Mouse (Mus musculus) heart, postnatal 4 days (tissue): ENCODE measurements around the gene Rbm15b. TPM values are rescaled to one million over a fixed set of nuclear protein-coding genes. Genes with fewer than 3 reads are reported as not detected.

Experiments used
- DNase-seq: peaks from one replicate; pipeline ENCODE4 v3.0.0; 2021
- total RNA-seq, 2 experiments: library from RNA; stranded (reverse); gene quantifications; 2 replicates each; pipeline ENCODE4 v1.2.3; 2021

Rbm15b gene
- 10 to 100 TPM; 21.6 to 26.1 TPM for total RNA-seq

DNA sequence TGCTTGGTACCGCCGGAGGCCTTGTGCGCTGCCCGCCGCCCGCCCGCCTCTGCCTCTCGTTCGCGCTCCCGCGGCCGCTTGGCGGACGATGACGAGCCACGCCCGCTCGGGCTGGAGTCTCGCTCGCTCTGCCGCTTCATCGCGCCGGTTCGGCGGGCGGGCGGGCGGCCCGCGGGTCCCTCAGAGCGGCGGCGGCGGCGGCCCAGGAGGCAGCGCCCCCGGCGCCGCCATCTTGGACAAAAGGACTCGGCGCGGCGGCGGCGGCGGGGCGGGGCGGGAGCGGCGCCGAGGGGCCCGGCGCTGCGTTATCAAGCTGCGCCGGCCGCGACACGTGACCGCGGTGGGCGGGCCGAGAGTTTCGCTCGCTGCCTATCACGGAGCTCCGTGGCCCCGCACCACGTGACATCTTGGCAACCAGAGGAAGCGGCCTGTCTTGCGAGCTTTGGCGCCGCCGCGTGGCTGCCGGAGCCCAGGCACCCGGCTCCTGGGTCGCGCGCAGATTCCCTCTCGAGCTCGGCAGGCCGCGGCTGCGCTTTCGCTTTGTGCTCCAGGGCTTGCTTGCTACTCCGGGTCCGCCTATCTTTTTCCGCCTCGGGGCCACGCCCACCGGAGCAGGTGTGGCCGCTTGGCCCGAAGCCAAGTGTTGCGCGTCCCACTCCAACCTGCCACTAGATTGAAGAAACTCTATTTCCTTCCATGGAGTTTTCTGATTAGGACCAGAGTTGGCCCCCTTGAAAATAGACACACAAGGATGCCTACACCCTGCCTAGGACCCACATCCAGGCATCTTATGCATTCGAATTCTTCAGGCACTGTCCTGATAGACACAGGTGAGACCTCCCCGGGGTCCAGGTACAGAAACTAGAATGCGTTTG lies at the start of gene Rbm15b:
Gene Rbm15b (minus strand): TSS at position 601 of the 875 bp plus-strand sequence.
- peak; percentile 99 for DNase-seq

DNA sequence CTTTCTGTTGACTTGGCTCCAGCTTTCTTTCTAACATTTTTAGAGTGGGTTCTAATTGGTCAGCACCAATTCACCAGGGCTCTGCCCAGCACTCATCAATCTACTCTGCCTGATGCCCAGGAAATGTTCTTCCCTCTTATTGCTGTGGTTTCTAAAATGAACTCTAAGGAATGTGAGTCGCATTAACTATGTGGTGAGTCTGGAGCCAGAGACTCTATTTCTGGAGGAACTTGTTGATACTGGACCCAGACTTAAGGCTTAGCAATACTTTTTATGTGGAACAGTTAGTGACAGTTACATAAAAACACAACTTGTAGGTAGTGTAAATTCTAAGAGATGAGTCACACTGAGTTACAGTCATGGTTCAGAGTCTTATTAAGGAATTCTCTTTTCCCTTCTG lies 47.8 kb upstream of the Rbm15b start:
- no peak for DNase-seq

DNA sequence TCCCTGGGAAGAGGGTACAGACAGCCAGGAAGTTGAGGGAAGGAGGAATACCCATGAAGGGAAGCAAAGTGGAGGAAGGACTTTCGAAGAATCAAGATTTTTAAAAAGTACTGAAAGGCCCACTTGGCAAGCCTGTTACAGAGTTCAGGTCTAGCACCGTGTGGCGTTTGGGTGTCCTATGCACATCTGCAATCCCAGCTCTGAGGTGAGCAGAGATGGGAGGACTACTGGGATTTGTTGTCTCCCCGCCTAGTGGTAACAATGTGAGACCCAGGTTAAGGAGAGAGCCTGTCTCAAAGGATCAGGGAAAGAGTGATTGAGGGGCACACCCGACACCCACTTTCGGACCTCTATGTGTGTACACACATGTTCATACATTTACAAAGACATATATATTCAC lies 27.6 kb upstream of the Rbm15b start:
- no peak for DNase-seq

DNA sequence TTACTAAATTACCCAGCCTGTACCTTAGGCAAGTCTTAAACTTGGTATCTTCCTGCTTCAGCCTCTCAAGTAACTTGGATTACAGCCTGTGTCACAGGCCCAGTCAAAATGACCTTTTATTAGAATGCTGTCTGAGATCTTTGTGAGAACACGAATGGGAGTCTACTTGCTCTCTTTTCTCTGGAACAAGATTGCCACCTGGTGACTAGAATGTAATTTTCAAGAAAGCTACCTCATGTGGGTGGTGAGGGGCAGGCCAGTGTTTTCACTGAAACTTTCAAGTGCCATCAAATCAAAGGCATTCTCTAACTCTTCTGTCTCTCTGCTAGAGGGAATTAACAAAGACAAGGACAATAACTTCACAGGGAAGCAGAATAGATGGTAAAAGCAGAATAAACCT lies 26.5 kb upstream of the Rbm15b start:
- no peak for DNase-seq

DNA sequence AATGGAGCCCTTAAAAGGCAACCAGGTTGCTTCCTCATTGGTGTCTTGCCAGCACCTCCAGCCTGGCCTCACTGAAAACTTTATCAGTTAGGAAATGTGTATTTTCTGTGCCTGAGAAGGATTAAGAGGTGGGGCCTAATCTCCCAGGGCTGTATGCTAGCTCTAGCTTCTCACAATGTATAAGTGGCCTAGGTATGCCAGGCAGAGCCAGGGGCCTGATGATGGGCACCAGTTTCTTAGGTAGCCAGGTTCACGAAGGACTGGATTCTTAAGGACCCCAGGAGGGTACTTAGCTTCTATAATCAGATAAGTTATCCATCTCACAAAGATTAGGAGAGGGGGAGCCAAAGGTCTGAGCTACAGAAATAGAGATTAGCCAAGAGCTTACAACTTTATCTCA lies 24.4 kb upstream of the Rbm15b start:
- no peak for DNase-seq

DNA sequence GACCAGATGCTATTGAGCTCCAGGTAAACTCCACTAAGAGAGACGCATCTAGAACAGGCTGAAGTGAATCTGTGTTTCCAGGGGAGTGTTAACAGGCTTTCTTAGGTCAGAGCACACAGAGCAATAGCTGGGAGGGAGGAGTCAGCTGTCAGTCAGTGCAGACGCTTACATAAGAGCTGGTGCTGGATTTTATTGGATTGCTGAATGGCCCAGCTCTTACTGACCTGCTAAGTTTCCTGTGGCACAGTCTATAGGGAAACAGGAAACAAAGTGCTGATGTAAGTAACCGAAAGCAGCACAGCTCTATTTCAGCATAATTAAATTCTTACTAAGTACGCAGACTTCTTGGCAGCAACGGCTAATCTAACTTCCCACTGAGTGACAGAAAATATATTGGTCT lies 21.5 kb upstream of the Rbm15b start:
- no peak for DNase-seq

DNA sequence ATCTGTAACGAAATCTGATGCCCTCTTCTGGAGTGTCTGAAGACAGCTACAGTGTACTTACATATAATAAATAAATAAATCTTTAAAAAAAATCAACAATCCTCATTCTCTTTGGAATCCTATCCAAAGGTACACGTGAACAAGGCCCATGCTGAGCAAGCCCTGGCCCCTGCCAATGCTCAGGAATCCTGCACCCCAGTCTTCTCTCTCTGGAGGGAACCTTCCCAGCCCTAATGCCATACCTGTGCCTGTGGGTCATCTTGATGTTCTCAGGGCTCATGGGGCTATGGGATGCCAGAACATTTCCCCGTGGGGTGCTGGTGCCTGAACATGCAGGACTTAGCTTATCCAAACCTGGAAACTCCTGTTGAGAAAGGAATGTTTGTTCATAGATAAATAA lies 20.9 kb upstream of the Rbm15b start:
- DNase-seq = no peak

DNA sequence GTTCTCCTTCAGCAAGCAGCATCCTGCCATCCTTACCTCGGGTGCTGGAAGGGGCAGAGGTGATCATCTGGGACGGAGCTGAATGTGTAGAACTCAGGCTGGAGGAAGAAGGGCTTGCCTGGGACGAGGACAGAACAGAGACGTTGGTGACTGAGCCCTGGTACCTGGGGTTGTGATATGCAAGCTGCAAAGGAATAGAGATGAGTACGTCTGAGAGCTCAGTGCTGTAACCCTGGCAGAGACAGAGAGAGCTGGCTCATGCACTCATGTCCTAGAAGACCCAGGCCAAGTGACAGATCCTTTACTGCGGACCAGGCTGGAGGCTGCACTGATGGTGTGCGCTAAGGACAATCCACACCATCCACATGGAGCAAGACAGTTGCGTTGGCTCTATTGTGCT lies 19.4 kb upstream of the Rbm15b start:
- DNase-seq = no peak

DNA sequence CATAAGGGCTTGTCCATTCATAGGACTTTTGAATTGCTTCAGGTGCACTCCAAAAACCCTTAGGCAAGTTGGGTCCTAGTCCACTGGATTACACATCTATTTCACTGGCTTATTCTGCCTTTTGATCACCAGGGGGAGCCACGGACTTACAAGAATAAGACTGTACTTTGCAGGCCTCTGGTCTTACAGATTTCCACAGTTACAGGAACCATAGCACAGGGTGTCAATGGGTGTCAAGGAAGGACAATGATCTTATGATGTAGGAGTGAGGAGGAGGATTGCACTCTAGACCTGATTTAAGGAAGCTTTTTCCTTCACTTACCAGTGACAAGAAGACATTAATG lies 16.5 kb upstream of the Rbm15b start:
- DNase-seq = peak; percentile 59

DNA sequence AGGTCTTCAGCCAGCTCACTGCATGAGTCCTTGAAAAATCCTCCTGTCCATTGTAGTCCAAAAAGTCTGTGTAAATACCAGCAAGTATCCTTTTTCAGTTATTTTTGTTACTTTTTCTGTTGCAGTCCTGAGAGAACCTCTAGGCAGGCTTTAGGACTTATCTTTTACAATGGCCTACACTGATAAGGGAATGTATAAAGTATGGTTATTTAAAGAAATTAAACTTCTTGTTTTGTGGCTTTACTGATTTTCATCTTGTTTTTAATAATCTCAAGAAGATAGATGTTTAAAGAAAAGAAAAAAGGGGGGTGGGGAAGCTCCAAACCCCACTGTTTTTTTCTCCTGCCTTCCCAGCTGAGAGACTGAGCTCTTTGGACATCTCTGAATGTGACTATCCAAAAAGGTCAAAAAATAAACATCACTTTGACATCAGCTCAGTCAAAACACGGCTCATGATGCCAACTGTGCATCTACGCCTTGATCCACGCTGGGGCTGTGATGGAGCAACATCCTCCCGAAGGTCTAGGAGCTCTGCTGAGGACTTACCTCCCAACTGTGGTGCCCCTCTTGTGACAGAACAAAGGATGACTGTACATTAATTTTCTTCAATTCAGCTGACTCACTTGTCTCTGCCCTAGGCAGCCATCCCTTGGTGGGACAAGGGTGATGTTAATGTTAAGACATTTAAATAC lies 16.0 kb upstream of the Rbm15b start:
- no peak for DNase-seq

DNA sequence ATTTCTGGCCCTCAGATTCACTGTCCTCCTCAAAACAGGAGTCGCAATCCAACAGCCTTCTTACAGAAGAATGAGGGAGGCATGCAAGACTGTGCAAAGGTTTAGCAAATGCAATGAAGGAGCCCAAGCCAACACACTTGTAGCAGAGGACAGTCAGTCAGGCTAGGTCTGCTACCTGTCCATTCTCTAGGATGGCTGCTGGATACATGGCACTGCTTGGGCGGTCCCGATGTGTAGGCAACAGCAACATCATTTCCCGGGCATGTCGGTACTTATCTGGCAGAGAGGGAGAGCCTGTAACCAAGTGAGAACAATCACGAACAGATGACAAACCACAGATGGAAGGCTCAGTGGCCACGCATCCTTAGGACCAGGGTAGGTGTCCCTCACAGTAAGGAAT lies 14.4 kb upstream of the Rbm15b start:
- no peak for DNase-seq

DNA sequence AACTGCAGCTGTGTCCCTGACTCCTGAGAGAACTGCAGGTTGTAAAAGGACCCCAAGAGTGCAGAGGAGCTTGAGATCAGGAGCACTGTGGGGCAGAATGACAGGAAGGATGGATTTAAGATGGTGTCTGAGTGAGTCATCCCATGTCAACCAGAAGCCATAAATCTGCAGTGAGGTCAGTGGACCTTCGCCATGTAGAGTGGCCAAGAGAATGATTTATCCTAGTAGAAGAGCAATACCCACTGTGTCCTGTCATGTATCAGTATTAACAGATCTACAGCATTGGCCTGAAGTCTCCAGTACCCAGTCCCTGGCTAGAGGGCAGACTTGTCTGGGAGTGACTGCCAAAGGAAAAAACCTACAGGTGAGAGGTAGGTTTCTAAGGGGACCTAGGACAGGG lies 11.7 kb upstream of the Rbm15b start:
- no peak for DNase-seq

DNA sequence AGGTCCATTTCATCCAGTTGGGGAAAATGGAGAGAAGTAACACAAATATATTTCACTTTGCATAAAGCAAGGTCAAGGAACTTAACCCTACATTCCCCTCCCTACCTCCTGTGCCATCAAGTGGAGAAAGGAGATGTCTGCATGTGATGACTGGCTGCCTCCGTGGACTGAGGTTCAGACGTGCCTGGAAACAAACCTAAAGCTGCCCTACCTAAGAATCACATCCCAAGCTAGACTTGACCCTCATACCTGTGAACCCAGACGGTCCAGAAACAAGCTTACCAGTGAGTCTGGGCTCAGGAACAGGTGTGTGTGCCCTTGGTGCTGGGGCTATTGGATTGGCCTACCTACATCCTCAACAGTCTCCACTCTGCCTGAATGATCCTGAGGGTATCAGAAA lies 6.1 kb upstream of the Rbm15b start:
- DNase-seq = no peak

DNA sequence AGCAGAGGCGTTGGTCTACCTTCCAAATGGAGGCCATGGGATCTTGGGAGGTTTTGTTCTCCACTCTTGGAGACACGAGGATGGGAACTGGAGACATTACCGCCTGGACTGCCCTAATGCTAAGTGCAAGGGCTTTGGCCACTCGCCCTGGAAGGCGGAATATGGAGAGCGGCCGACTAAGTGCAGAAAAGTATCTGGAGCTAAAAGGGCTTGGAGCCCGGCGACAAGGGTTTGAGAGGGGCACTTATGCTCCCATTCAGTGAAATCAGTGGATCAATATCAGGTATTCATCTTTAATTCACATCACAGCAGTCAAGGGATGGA lies 5.3 kb upstream of the Rbm15b start:
- no peak for DNase-seq

DNA sequence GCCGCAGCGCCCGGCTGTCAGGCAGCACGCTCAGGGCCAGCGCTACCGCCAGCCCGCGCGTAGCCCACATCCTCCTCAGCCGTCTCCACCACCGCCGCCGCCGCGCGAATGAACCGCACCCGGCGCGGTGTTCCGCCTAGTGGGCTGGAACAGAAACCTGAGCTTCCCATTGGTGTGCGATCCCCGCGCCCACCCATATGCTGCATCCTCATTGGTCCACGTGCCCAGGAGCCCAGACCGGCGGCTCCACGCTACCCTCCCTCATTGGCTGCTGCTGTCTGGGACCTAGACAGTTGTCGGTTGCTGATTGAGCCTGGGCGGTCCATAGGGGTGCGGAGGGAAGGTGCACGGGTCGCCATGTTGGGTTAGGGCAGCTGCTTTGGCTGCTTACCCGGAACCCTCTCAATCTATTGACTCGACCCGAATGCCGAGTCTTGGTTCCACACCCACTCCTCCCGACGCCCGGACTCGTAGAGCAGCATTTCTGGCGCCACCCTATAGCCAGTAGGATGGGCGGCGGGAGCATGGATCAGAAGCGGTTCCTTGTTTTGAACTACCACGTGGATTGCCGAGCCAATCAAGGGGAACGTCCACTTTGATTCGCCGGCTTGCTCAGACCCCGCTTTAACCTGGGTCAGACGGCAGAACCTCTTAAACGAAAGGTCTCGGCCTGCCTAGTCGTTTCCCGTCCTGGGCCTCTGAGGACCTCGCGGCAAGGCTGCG lies 4.8 kb upstream of the Rbm15b start, which contains the start of gene Manf:
Gene Manf (minus strand): TSS at position 151 of the 723 bp plus-strand sequence.
- DNase-seq = peak; percentile 96

DNA sequence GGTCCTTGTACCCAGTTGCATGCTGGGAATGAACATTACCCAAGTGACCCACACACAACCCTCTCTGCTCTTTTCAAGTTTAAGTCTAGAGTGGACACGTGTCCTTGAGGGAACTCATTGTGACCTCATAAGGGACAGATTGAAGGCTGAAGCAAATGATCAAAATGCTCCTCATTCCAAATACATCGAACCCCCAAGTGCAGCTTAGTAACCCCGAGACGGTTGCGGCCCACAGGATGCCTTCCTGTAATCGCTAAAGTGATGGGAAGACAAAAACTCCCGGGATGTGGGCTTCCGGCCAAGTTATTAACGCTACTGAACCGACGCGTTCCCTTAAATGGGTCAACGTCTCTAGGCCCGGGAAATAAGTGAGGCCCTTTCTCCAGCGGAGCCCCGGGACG lies 4.1 kb upstream of the Rbm15b start:
- DNase-seq = no peak

DNA sequence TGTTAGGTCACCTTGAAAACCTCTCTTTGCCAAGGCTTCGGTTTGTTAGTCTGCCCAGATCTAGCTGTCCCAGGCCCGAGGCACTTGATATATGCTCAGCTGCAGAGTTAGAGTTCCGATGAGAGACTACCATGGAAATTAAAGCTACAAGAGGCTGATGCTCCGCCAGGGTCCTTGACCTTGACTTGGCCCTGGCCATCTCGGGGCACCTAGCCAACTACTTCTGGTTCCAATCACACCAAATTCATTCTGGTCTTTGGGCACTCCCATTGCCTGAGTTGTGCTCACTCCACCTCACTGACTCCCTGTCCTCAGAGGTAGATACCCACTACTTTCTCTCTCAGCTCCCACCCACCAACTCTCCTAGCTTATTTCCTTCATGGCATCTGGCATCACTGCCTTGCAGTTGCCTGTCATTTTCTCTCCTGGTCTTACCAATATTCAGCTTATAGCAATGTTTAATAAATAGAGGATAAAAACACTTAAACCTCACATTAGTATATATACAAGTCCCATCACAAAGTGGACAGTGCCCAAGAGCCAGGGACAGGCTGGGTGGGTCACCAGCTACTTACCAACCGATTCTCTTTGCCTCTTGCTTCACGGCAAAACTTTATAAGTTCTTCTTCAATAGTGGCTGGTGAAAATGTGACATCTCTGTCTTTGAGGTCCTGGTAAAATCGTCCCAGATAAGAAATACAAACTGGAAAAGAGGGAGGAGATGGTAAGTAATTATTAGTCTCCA lies 3.4 kb upstream of the Rbm15b start:
- DNase-seq = peak; percentile 31

DNA sequence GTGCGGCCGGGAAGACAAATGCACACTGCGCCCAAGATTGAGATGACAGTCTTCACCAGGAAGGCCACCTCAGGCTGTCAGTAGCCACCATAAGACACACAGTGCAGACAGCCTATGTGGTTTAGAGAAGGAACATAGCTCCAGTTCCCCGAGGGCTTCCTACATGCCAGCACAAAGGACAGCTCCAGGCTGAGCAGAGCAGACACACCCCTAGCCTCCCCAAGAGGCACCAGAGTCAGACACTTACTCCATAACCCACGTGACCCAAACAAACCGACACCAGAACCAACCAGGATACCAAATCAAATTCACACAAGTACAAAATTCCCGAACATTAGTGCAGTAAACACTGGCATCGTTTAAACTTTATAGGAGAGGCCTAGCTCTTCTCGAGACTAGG lies 2.1 kb upstream of the Rbm15b start:
- DNase-seq = no peak

DNA sequence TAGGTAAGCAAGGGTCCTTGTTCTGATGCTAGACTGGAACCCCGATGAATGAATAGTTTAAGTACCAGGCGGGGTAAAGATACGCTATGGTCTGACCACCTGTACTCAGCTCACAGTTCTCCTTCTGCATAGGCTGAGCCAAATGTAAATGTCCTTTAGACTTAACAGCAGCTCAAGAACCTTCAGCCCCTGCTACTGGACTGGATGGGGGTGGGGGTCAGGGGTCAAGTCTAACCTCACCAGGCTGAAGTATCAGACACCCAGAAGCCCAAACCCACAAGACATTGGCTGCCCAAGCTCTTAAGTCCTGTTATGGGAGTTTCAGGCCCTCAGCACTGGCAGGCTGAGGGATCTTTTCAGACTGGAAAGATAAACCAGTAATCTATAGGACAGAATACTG lies 1.1 kb upstream of the Rbm15b start:
- no peak for DNase-seq

DNA sequence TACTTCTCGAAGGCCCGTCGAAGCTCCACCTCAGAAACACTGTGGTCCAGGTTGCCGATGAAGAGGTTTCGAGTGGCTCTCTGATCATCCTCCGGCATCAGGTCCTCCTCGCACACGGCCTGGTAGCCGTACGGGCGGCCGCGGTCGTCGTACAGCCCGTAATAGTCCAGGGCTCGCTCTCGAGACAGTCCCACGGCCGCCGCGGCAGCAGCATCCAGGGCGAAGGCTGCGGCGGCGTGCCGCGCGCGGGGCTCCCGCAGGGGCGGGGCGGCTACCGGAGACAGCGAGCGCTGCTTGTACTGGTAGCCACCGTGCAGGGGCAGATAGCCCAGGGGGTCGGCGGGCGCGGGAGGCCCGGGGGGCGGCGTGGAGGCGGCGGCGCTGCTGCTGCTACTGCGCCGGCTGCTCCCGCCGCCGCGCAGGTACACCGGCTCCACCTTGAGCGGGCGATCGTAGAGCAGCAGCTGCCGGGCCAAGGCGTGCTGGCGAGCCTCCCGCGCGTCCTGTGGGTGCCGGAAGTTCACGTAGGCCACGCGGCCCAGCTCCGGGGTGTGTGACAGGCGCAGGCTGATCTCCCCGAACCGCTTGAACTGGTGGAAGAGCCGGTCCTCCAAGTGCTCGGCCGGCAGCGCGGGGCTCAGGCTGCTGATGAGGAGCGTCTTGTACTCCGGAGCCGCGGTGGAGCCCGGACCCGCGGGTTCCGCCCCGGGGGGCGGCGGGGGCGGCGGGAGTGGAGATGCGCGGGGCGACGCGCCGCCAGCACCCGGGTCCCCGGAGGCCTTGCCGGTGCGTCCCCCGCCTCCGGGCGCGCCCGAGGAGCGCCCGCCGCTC lies 1.1 kb downstream of the Rbm15b start:
- DNase-seq = peak; percentile 57

DNA sequence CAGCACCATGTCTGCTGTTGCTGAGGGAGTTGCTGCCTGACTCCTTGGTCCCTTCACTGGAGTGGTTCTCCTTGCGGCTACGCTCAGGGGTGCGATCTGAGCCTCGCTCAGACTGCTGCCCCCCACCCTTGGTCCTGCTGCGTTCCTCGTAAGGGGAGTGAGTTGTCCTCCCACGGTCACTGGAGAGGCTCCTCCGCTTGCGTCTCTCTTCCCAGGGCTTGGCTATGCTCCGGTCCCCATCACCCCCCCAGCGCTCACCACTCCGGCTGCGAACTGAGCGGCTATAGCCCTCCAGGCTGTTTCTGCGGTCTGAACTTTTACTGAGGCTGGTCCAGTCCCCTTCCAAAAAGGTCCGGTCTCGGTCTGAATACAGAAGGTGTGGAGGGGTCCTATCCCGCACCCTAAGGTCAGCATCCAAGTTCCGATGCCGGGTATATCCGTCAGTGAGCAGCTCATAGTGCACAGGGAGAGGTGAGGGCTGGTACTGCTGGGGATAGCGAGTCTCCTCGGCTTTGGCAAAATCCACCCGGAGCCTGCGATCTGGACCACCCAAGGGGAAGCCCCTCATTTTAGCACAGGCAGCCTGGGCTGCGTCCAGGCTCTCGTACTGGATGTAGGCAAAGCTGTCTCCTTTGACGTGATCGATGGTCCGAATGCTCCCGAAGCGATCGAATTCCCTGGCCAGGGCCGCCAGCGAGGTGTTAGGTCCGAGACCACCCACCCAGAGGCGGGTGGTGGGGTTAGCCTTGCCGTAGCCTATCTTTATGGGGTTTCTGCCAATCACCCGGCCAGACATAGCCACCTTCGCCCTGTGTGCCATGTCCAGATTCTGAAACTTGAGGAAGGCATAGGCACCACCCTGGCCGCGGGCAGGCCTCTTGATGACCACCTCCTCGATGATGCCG lies 2.0 kb downstream of the Rbm15b start:
- peak; percentile 26 for DNase-seq
